Mouse (Mus musculus): ENCODE data around the gene Ppbp. TPM values are rescaled to one million over a fixed set of nuclear protein-coding genes. Genes with fewer than 3 reads are reported as not detected.

The Ppbp gene
- polyA plus RNA-seq, 1 experiment: 0.03 TPM

DNA sequence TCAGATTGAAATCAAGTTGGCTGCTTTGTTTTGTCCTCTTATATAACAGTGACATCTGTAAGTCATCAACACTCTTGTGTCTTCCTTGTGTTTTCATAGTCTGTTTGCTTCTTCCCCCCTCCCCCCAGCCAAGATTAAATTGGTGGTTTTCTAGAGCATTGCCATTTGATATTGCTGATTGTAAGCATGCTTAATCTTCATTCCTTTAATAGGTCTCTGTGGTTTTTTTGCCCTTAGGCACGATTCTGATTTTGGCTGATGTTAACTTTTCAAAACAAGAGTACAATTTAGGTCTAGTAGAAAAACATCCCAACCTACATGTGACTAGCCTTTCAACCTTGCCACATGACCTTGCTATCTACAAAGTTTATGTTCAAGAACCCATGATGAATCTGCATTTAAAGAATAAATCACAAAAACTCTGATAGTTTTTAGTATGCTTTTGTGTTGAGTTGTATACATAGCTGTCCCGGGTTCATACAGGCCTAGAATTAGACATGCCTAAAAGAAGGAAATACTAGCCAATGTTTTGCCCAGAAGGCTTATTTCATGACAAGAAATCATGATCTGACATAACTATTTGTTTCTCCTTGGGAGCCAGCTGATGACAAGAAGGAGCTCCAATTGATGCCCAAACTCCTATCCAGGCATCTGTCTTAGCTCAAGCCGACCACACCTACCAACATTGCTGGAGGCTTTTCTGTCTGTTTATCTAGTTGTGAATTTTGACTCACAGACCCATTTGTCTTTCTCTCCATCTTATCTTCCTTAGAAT, 39.0 kb downstream of the Ppbp start:
- Histone ChIP-seq H3K4me1 (ENCODE audit: control insufficient read depth) (no peaks in the 10 kb centered on the region), H3K27me3 (ENCODE audit: control insufficient read depth) (no peaks in the 10 kb centered on the region), H3K4me3 (replicated peaks) (no peak overlapping the region), H3K36me3 (ENCODE audit: control insufficient read depth) (no peaks in the 10 kb centered on the region), H3K9me3 (ENCODE audit: control insufficient read depth, low read length) (no peaks in the 10 kb centered on the region)
- TF ChIP-seq GATA1 (IDR thresholded peaks at IDR 0.05; ENCODE audit: low read length) (no peak), TAL1 (IDR thresholded peaks at IDR 0.05; ENCODE audit: low read length) (no peak)

Other genes with a start within 250 kb of the Ppbp start
- gene Afm, start 249.6 kb upstream of the Ppbp start, polyA plus RNA-seq (2012): not detected in 2 replicates
- not detected in 2 replicates for gene 5830473C10Rik, start 207.4 kb upstream of the Ppbp start, polyA plus RNA-seq (2012)
- not detected in 2 replicates for gene Rassf6, start 127.9 kb upstream of the Ppbp start, polyA plus RNA-seq (2012)
- not detected in 2 replicates for gene Cxcl5, start 9.2 kb upstream of the Ppbp start, polyA plus RNA-seq (2012)
- 0.14 and 0.38 TPM in 2 replicates for gene Pf4, start 3.9 kb downstream of the Ppbp start, polyA plus RNA-seq (2012)
- 0.04 and 0.07 TPM in 2 replicates for gene Cxcl3, start 17.6 kb downstream of the Ppbp start, polyA plus RNA-seq (2012)
- not detected in 2 replicates for gene Cxcl15, start 26.0 kb downstream of the Ppbp start, polyA plus RNA-seq (2012)
- not detected in 2 replicates for gene Cxcl1, start 122.7 kb downstream of the Ppbp start, polyA plus RNA-seq (2012)
- gene Cxcl2, start 135.4 kb downstream of the Ppbp start, polyA plus RNA-seq (2012): 0.78 and 0.82 TPM in 2 replicates
- 0.08 and 0.19 TPM in 2 replicates for gene Mthfd2l, start 162.6 kb downstream of the Ppbp start, polyA plus RNA-seq (2012)

All from erythroblast, embryonic 14.5 days (primary cell).